Mouse (Mus musculus) midbrain, embryonic 11.5 days (tissue): Measurements from ENCODE around the gene Exosc5. TPM values are rescaled to one million over a fixed set of nuclear protein-coding genes. Genes with fewer than 3 reads are reported as not detected.

ENCODE experiments used
- ATAC-seq: fragments of 200-750 bp; cut with Nextera tagmentation; 2 replicates; pipeline ENCODE4 v1.8.0; 2017; ENCODE audit warnings: moderate TSS enrichment, moderate library complexity; ENCODE audit not compliant: low FRiP score
- DNase-seq: peaks from one replicate; pipeline ENCODE4 v3.0.0; 2015; ENCODE audit warnings: low spot score; ENCODE audit errors: missing footprints
- H3K27ac ChIP-seq: fragments of 300-500 bp; sonication (generic); 2 replicates; pipeline ENCODE4 v1.5.1; 2014; ENCODE audit warnings: low read depth, low read length
- H3K27me3 ChIP-seq: fragments of 300-500 bp; sonication (generic); 2 replicates; pipeline ENCODE4 v1.6.1; 2014; ENCODE audit warnings: mild to moderate bottlenecking, low read length, moderate library complexity, mixed read lengths; ENCODE audit not compliant: control insufficient read depth, insufficient read depth
- H3K36me3 ChIP-seq: fragments of 300-500 bp; sonication (generic); 2 replicates; pipeline ENCODE4 v1.6.1; 2014; ENCODE audit warnings: mild to moderate bottlenecking, low read length, moderate library complexity, mixed read lengths; ENCODE audit not compliant: control insufficient read depth, insufficient read depth
- H3K4me1 ChIP-seq: fragments of 300-500 bp; sonication (generic); 2 replicates; pipeline ENCODE4 v1.6.1; 2014; ENCODE audit warnings: low read length; ENCODE audit not compliant: control insufficient read depth, insufficient read depth
- H3K4me2 ChIP-seq: fragments of 300-500 bp; sonication (generic); 2 replicates; pipeline ENCODE4 v1.6.1; 2014; ENCODE audit warnings: mild to moderate bottlenecking, moderate library complexity
- H3K4me3 ChIP-seq: fragments of 300-500 bp; sonication (generic); 2 replicates; pipeline ENCODE4 v1.5.1; 2014; ENCODE audit warnings: low read depth, low read length
- H3K9ac ChIP-seq: fragments of 300-500 bp; sonication (generic); 2 replicates; pipeline ENCODE4 v1.6.1; 2014; ENCODE audit warnings: low read length
- H3K9me3 ChIP-seq: fragments of 300-500 bp; sonication (generic); 2 replicates; pipeline ENCODE4 v1.6.1; 2016; ENCODE audit warnings: low read length; ENCODE audit not compliant: control insufficient read depth
- WGBS: fragments of 180-500 bp; shearing (Covaris S2); extraction: QIAGEN DNeasy Blood & Tissue Kit; methylation state at CpG from one replicate; pipeline ENCODE4 v1.1.7; 2014; 5-methylcytosine and 5-hydroxymethylcytosine counted together
- polyA plus RNA-seq: library from polyadenylated mRNA; unstranded; fragments of >200 nt; fragmentation: Nextera tagmentation; extraction: Ambion mirVana; gene quantifications from 2 replicates; pipeline ENCODE4 v1.2.1, GENCODE M21; 2014

Gene Exosc5
- polyA plus RNA-seq, 1 experiment from 2014 or later: 46.4 TPM

DNA sequence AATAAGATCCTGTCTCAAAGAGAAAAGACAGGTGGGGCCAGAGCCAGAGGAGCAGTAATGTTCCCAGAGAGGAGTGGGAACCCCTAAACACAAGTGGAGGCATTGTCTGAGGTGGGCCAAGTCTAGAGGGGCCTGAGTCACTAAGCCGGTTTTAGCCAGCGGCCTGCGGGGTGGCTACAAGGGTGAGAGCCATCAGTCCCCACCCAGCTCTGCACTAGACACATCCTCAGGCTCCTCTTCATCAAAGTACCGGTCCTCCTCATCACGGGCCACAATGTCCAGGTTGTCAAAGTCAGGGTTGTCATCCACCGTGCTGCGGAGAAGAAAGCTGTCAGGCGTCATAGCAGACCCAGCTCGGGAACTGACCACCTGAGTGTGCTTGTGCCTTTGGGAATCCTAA lies 53.8 kb downstream of the Exosc5 start:
- peaks cover 23% of the 10 kb centered on the region for H3K36me3 ChIP-seq
- ATAC-seq (no peak), DNase-seq (no peak)
- no peak overlapping the region for H3K4me2 ChIP-seq
- no peaks in the 10 kb centered on the region for H3K27me3 ChIP-seq
- H3K4me3 ChIP-seq: no peak overlapping the region
- H3K9me3 ChIP-seq: no peaks in the 10 kb centered on the region
- H3K4me1 ChIP-seq: peaks cover 14% of the 10 kb centered on the region
- H3K27ac ChIP-seq: no peak overlapping the region
- H3K9ac ChIP-seq: no peak overlapping the region
- WGBS: 88% methylated on average over 9 of the region's 9 CpGs

DNA sequence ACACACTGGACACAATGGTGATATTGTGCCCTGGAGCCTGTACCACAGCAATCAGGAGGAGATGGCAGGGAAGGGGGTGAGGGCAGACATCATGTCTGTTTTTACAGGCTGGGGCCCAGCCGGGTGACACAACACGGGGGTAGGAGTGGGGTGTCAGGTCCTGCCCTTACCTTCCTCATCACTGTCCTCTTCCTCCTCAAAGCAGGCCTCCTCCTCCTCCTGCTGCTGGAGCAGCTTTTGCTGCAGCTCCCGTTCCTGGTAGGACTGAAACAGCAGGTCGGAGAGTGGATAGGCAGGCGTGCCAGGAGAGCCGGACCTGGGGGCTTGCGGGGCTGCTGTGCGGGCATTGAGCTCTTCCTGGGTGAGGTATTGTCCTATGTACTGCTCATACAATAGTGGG lies 55.6 kb downstream of the Exosc5 start:
- Histone ChIP-seq H3K27ac (no peak overlapping the region), H3K4me2 (no peak overlapping the region), H3K27me3 (no peaks in the 10 kb centered on the region), H3K36me3 (peaks cover 23% of the 10 kb centered on the region), H3K4me1 (peaks cover 22% of the 10 kb centered on the region), H3K4me3 (no peak overlapping the region), H3K9me3 (no peaks in the 10 kb centered on the region), H3K9ac (no peak overlapping the region)
- DNase-seq (no peak), ATAC-seq (no peak)
- 90% methylated on average over 8 of the region's 8 CpGs for WGBS

DNA sequence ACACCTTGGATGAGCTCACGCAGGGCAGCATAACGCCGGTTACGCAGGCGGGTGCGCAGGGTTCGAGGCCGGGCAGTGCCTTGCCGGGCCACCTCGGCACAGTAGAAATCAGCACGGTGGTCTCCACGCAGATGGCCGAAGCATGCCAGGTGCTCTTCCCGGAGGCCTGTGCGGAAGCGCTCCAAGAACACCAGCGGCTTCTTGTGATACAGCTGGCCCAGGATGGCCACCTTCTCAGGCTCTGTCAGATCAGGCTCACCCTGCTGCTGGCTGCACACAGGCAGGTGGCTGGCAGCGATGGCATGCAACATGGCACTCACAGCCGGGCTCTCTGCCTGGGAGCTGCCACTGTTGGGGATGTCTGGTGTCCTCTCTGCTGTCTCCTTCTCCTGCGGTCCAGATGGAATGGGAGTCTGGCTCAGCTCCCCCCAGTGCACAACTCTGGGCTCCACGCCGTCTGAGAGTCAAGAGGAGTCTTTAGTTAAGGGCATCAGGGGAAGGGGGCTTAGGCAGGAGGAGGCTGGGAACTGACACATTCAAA lies 56.8 kb downstream of the Exosc5 start:
- H3K36me3 ChIP-seq: peaks cover 23% of the 10 kb centered on the region

DNA sequence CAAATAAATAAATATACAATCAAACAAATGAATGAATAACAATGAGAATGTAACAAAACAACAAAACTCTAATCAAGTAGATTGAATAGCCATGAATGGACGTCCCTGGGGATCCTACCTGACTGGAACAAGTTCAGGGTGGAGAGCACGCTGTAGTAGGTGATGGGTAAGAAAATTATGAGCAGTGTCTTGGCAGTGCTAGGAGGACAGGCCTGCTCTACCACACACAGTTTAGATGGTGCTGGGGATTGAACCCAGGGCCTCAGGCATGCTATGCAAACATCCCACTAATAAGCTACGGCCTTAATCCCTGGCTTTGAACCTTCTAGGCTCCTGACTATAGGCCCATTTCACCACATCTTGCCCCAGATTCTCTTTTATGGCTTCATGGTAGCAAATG lies 58.5 kb downstream of the Exosc5 start:
- Histone ChIP-seq H3K9me3 (no peaks in the 10 kb centered on the region), H3K4me2 (peak overlapping the region; percentile 78; the same call in 1 of the 2 replicates), H3K4me3 (no peak overlapping the region), H3K9ac (no peak overlapping the region; the same call in 1 of the 2 replicates), H3K4me1 (peaks cover 8% of the 10 kb centered on the region), H3K27ac (no peak overlapping the region), H3K36me3 (peaks cover 28% of the 10 kb centered on the region), H3K27me3 (no peaks in the 10 kb centered on the region)
- no peak for ATAC-seq
- WGBS: 89% methylated on average over 3 of the region's 3 CpGs
- no peak for DNase-seq

More for the DNA sequence above, 56.8 kb downstream of the Exosc5 start:
- Histone ChIP-seq H3K4me3 (no peak overlapping the region), H3K4me1 (peaks cover 13% of the 10 kb centered on the region), H3K4me2 (no peak overlapping the region), H3K27ac (no peak overlapping the region), H3K27me3 (no peaks in the 10 kb centered on the region), H3K9me3 (no peaks in the 10 kb centered on the region), H3K9ac (no peak overlapping the region)
- ATAC-seq (no peak), DNase-seq (no peak)
- WGBS: 96% methylated on average over 22 of the region's 22 CpGs

DNA sequence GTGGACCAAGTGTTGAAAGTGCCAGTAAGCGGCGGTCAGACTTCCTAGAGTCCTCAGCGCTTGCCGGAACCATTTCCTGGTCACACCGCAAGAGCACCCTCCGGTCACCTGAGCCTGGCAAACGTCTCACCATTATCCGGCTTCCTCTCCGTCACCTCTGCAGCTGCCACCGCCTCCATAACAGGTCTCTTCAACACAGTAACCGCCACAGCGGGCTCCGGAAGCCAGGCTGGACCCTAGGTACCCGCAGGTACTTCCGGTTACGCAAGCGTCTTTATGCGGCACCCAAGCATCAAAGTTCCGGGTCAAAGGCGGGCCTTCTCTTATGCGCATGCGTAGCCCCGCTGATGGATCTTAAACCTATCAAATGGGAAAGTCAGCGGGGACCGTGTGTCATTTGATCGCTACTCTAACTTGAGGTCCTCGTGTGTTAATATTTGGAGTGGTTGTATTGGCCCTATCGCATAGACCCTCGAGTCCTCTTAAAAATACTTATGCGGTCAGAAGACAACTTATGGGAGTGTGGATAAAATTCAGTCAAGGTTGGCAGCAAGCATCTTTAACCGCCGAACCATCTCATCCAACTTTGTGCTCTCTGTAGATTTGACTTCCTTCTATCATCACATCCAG lies 59.9 kb downstream of the Exosc5 start, which contains the start of gene Ccdc97:
Gene Ccdc97, minus strand, starts transcription at position 301 of the 630 bp plus-strand sequence.
- Histone ChIP-seq H3K27ac (no peak within 1 kb of the TSS), H3K9me3 (no peaks in the 10 kb centered on the region), H3K27me3 (no peaks in the 10 kb centered on the region), H3K4me2 (peak within 1 kb of the TSS; percentile 78), H3K36me3 (peaks cover 30% of the 10 kb centered on the region), H3K4me1 (peaks cover 8% of the 10 kb centered on the region), H3K4me3 (peak within 1 kb of the TSS; percentile 50), H3K9ac (peak within 1 kb of the TSS; percentile 65)
- 5% methylated on average over 32 of the region's 32 CpGs for WGBS
- ATAC-seq (peak; percentile 88), DNase-seq (peak; percentile 98)

DNA sequence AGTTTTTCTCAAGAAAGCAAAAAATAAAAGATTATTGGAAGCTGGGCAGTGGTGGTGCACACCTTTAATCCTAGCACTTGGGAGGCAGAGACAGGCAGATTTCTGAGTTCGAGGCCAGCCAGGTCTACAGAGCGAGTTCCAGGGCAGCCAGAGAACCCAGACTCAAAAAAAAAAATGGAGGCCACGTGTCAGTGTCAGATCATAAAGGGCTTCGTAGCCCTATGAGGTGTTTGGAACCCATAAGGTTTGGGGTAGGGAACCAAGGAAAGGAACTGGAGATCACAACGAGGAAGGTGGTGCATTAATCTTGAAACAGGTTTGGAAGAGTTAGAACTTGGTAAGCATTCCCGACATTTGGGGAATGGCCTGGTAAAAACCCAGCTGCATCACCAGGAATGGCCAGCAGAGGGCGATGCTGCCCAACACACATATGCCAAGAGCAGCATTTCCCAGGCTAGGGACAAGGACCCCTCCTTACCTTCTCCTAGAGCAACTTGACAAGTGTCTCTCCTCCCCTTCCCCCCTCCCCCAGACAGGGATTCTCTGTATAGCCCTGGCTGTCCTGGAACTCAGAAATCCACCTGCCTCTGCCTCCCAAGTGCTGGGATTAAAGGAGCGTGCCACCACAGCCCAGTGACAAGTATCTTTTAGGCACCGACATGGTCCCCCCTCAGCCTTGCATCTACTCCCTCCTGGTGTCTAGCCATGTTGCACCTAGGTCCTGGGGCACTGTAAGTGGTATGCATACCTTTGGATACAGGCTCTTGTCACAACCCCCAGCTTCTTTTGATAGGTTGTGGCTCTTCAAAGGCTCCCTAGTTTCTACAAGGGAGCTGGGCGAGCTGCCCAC lies 61.0 kb downstream of the Exosc5 start:
- Histone ChIP-seq H3K4me2 (no peak overlapping the region), H3K36me3 (peaks cover 31% of the 10 kb centered on the region), H3K9ac (no peak overlapping the region)

DNA sequence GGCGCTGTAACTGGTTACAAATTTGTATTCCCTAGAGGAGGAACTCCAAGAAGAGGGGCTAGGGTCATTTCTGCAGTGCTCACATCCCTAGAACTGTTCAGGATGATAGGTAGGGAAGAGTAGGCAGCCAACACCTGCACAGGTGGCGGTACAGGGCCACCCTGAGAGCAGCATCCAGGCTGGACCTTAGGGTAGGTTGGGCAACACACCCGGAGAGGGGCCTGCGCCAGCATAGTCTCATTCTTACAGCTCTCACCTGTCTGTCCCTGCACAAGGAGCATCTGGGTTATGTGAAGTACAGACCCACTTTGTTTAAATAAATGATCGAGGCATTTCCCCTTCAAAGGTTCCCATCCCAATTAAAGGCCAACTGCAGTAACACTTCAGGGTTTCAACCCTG lies 61.8 kb downstream of the Exosc5 start:
- Histone ChIP-seq H3K9ac (no peak overlapping the region), H3K4me1 (peaks cover 8% of the 10 kb centered on the region), H3K4me3 (no peak overlapping the region), H3K9me3 (no peaks in the 10 kb centered on the region), H3K27ac (no peak overlapping the region), H3K36me3 (peaks cover 33% of the 10 kb centered on the region), H3K4me2 (no peak overlapping the region), H3K27me3 (no peaks in the 10 kb centered on the region)
- no peak for DNase-seq
- WGBS: 89% methylated on average over 5 of the region's 5 CpGs
- no peak for ATAC-seq

More for the DNA sequence above, 61.0 kb downstream of the Exosc5 start:
- 60% methylated on average over 10 of the region's 10 CpGs for WGBS
- H3K4me3 ChIP-seq: no peak overlapping the region
- H3K27ac ChIP-seq: no peak overlapping the region
- H3K4me1 ChIP-seq: peaks cover 8% of the 10 kb centered on the region
- ATAC-seq (no peak), DNase-seq (peak; percentile 99)
- no peaks in the 10 kb centered on the region for H3K9me3 ChIP-seq
- no peaks in the 10 kb centered on the region for H3K27me3 ChIP-seq
